In the genomic region with DNA sequence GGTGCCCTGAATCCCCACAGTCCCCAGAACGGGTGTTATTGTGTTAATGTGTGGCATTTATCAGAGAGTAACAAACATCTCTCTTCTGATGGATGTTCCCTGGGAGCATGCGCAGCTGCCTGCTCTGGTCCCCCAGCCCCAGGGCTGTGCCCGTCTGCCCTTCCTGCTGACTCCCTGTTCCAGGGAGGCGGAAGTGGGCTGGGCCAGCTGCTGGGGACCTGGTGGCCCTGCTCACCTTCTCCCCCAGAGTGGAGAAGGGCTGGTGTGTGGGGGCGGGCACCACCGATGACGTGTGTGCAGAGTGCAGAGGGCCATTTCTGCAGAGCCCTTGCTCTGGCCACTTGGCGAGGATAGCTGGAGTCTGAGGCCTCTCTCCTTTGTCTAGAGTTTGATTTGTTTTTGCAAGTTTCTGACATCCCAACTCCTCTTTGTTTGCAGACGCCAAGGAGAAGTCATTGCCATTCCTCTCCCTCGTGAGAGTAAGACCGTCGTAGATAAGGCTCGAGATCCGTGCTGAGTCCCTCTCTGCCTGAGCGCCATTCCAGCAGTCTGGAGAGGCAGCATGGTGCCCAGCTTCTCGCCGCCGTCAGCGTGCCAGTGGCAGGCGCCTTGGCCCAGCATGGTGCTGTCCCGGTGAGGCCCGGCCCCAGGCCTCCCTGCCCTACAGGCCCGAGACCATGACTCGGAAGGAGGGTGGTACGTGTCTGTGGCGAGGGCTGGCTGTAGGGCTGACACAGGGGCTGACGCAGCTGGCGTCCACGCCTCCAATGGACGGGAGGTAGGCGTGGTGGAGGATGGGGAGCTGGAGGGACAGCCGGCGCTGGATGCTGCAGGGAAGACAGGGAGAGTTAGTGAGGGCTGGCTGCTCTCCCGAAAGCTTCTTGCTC, we compare ENCODE assay signal across 8 mouse cellular contexts. TPM values are rescaled to one million over a fixed set of nuclear protein-coding genes. Genes with fewer than 3 reads are reported as not detected.
DNase-seq lines count a peak whose midpoint lies in the region; ATAC-seq lines count a peak whose summit lies in the region.

No protein-coding gene starts in this region.

- H3K27me3 ChIP-seq in embryonic facial prominence, embryonic 14.5 days (replicated peaks; ENCODE audit: control insufficient read depth, insufficient read depth, low read length) = no peaks in the 10 kb centered on the region
- H3K27me3 ChIP-seq in heart, embryonic 13.5 days (replicated peaks) = peaks cover 4% of the 10 kb centered on the region; the same call in 1 of the 2 replicates

- 2% methylated on average over 33 of the region's 34 CpGs for WGBS in embryonic facial prominence, embryonic 14.5 days
- WGBS in heart, embryonic 13.5 days = 3% methylated on average over 34 of the region's 34 CpGs

- ATAC-seq in embryonic facial prominence, embryonic 14.5 days (ENCODE audit: low read depth) = peak; percentile 91
- ATAC-seq in heart, embryonic 13.5 days (ENCODE audit: extremely low read depth, insufficient number of reproducible peaks, low FRiP score, low TSS enrichment) = peak; percentile 56; the same call in 1 of the 2 replicates

- no peaks in the 10 kb centered on the region for H3K9me3 ChIP-seq in embryonic facial prominence, embryonic 14.5 days (ENCODE audit: control insufficient read depth, low read length)
- H3K9me3 ChIP-seq in heart, embryonic 13.5 days = no peaks in the 10 kb centered on the region

- H3K4me3 ChIP-seq in embryonic facial prominence, embryonic 14.5 days (ENCODE audit: low read depth, low read length) = peak overlapping the region; percentile 42
- peak overlapping the region; percentile 50 for H3K4me3 ChIP-seq in heart, embryonic 13.5 days

- DNase-seq in thymus, postnatal 0 days (ENCODE audit: low spot score) = peak; percentile 50
- DNase-seq in thymus, postnatal 10 days (ENCODE audit: low spot score in 2 of 2) = no peak
- DNase-seq in embryonic facial prominence, embryonic 14.5 days (ENCODE audit: low spot score) = peak; percentile 87
- peak; percentile 26 to 60 for DNase-seq in kidney, postnatal 36 days
- DNase-seq in lung, postnatal 25 days (ENCODE audit: low spot score) = peak; percentile 40
- peak; percentile 68 for DNase-seq in retina, embryonic 14.5 days (ENCODE audit: low spot score)
- DNase-seq in c-Kit-positive CD71-positive TER-119-positive erythroid progenitor cells, embryonic 14.5 days (ENCODE audit: low spot score) = no peak

- H3K9ac ChIP-seq in embryonic facial prominence, embryonic 14.5 days (ENCODE audit: low read depth, low read length) = peak overlapping the region; percentile 78
- peak overlapping the region; percentile 80 for H3K9ac ChIP-seq in heart, embryonic 13.5 days

- H3K36me3 ChIP-seq in embryonic facial prominence, embryonic 14.5 days (ENCODE audit: control insufficient read depth, insufficient read depth, low read length) = no peaks in the 10 kb centered on the region
- no peaks in the 10 kb centered on the region for H3K36me3 ChIP-seq in heart, embryonic 13.5 days

- H3K4me1 ChIP-seq in embryonic facial prominence, embryonic 14.5 days (ENCODE audit: control insufficient read depth, insufficient read depth, low read length) = no peaks in the 10 kb centered on the region; the same call in 1 of the 2 replicates
- H3K4me1 ChIP-seq in heart, embryonic 13.5 days = peaks cover 43% of the 10 kb centered on the region

- peak overlapping the region; percentile 80 for H3K27ac ChIP-seq in embryonic facial prominence, embryonic 14.5 days (replicated peaks; ENCODE audit: low read depth, low read length)
- H3K27ac ChIP-seq in heart, embryonic 13.5 days (replicated peaks) = peak overlapping the region; percentile 76

- peak overlapping the region; percentile 75 for H3K4me2 ChIP-seq in embryonic facial prominence, embryonic 14.5 days (ENCODE audit: low read depth, low read length)
- H3K4me2 ChIP-seq in heart, embryonic 13.5 days = peak overlapping the region; percentile 68

RNA-seq across cellular contexts. Expression of a gene that starts 14.4 kb away (rescaled TPM):
- polyA plus RNA-seq in thymus, postnatal 0 days (2015; fragmentation: Nextera tagmentation; extraction: Ambion mirVana) = 2.1 and 2.2 TPM in 2 replicates
- 1.8 TPM in 2 replicates for polyA plus RNA-seq in embryonic facial prominence, embryonic 14.5 days (2014; fragmentation: Nextera tagmentation; extraction: Ambion mirVana)
- 0.55 and 0.63 TPM in 2 replicates for polyA plus RNA-seq in heart, embryonic 13.5 days (2015; fragmentation: Nextera tagmentation; extraction: Ambion mirVana)

Comparison
In these comparisons a context has a peak if more than half of its experiments do, and no peak if none do; other contexts are left out.
1. DNase-seq: peak in thymus, postnatal 0 days (single experiment), embryonic facial prominence, embryonic 14.5 days (single experiment), kidney, postnatal 36 days (2 of 2), lung, postnatal 25 days (single experiment) and retina, embryonic 14.5 days (single experiment); none in thymus, postnatal 10 days (0 of 2) and c-Kit-positive CD71-positive TER-119-positive erythroid progenitor cells, embryonic 14.5 days (single experiment).